Mouse (Mus musculus) neural tube, embryonic 14.5 days (tissue): ENCODE results near the gene Smim5. TPM values are rescaled to one million over a fixed set of nuclear protein-coding genes. Genes with fewer than 3 reads are reported as not detected.

Experiments used
- ATAC-seq: fragments of 200-750 bp; cut with Nextera tagmentation; 2 replicates; pipeline ENCODE4 v1.8.0; 2017; ENCODE audit warnings: low read depth, mild to moderate bottlenecking, moderate TSS enrichment, moderate library complexity
- H3K27ac ChIP-seq: fragments of 300-500 bp; sonication (generic); 2 replicates; pipeline ENCODE4 v1.5.1; 2014; ENCODE audit warnings: low read depth, mild to moderate bottlenecking, control low read depth, low read length, moderate library complexity, mixed read lengths
- H3K27me3 ChIP-seq: fragments of 300-500 bp; sonication (generic); 2 replicates; pipeline ENCODE4 v1.6.1; 2014; ENCODE audit warnings: low read length; ENCODE audit not compliant: control insufficient read depth, insufficient read depth
- H3K36me3 ChIP-seq: fragments of 300-500 bp; sonication (generic); 2 replicates; pipeline ENCODE4 v1.6.1; 2014; ENCODE audit warnings: low read length, mixed read lengths; ENCODE audit not compliant: control insufficient read depth, insufficient read depth
- H3K4me1 ChIP-seq: fragments of 300-500 bp; sonication (generic); 2 replicates; pipeline ENCODE4 v1.6.1; 2014; ENCODE audit warnings: low read length; ENCODE audit not compliant: control insufficient read depth, insufficient read depth
- H3K4me2 ChIP-seq: fragments of 300-500 bp; sonication (generic); 2 replicates; pipeline ENCODE4 v1.6.1; 2014; ENCODE audit warnings: mild to moderate bottlenecking, low read depth, low read length, control low read depth
- H3K4me3 ChIP-seq: fragments of 300-500 bp; sonication (generic); 2 replicates; pipeline ENCODE4 v1.5.1; 2014; ENCODE audit warnings: low read depth, low read length, control low read depth, mixed read lengths
- H3K9ac ChIP-seq: fragments of 300-500 bp; sonication (generic); replicated peaks from 2 replicates; pipeline ENCODE4 v1.6.1; 2014; ENCODE audit warnings: low read depth, mild to moderate bottlenecking, control low read depth, low read length, mixed read lengths
- H3K9me3 ChIP-seq: fragments of 300-500 bp; sonication (generic); 2 replicates; pipeline ENCODE4 v1.6.1; 2016; ENCODE audit warnings: low read length; ENCODE audit not compliant: control insufficient read depth
- WGBS: fragments of 180-500 bp; shearing (Covaris S2); extraction: QIAGEN DNeasy Blood & Tissue Kit; methylation state at CpG from one replicate; pipeline ENCODE4 v1.1.7; 2014; 5-methylcytosine and 5-hydroxymethylcytosine counted together
- polyA plus RNA-seq: library from polyadenylated mRNA; unstranded; fragments of >200 nt; fragmentation: Nextera tagmentation; extraction: Ambion mirVana; gene quantifications from 2 replicates; pipeline ENCODE4 v1.2.1, GENCODE M21; 2014

The Smim5 gene
- polyA plus RNA-seq, 1 experiment from 2014 or later = 1.8 TPM

DNA sequence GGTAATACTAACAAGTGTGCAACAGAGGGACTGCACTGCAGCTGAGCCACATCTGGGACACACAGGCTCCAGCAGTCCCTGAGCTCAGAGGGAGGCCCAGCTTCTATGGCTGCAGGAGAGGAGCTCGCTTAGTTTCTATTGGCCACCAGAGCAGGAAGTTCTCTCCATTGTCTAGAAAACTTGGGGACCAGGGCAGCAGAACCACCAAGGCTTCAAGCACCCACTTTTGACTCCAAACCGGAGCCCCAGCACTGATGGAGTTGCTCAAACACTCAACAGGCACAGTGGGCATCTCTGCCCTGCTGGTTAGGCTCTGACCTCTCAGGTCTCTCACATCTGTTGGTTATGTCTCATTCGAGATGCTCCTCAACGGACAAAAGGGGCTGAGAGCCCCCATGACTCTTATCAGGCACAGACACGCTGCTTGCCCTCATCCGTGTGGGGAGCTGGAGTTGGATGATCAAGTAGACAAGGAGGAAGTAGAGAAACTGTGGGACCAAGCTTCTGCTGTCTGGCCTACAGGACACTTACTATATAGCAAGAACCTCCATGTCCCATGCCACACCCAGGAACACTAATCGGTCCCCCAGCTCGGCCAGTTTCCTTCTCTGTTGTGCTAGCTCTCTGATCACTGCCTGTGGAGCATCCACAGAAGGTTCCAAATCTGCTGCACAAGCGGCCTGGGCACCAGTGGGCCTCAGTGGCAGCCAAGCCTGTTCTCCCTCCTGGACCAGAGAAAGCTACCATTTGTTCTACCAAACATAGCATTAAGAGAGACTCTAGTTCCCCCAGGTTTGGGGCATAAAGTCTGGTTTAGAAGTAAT is 1.8 kb downstream of the Smim5 start:
- Histone ChIP-seq H3K9me3 (no peaks in the 10 kb centered on the region), H3K9ac (no peak overlapping the region), H3K4me3 (no peak overlapping the region), H3K4me2 (no peak overlapping the region), H3K27me3 (no peaks in the 10 kb centered on the region), H3K27ac (no peak overlapping the region), H3K4me1 (0 out of 2 replicates have a peak, but pooled peaks cover 2% of the 10 kb centered on the region), H3K36me3 (no peaks in the 10 kb centered on the region)
- no peak for ATAC-seq
- 82% methylated on average over 9 of the region's 9 CpGs for WGBS

DNA sequence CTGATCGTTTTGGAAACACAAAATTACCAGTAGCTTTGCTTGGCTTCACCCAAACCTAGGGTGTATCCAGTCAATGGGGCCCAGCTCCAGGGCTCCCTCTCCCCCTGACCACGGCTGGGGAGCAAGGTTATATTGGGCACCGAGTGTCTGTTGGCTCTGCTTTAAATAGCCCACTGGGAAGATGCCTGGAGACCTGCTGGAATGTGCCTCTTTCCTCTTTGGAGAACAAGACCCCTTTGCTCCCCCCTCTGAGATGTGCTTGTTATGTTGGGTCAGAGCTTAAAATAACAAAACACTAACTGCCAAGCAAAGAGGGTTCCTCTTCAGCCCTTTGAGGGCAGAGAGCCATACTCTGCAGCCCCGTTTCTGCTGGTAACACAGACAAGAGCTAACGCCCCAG is 2.4 kb downstream of the Smim5 start:
- H3K4me3 ChIP-seq = no peak overlapping the region
- H3K9me3 ChIP-seq = no peaks in the 10 kb centered on the region
- 0 out of 2 replicates have a peak, but pooled peaks cover 2% of the 10 kb centered on the region for H3K4me1 ChIP-seq
- no peaks in the 10 kb centered on the region for H3K27me3 ChIP-seq
- no peak overlapping the region for H3K9ac ChIP-seq
- ATAC-seq = no peak
- no peak overlapping the region for H3K4me2 ChIP-seq
- 80% methylated on average over 5 of the region's 5 CpGs for WGBS
- no peaks in the 10 kb centered on the region for H3K36me3 ChIP-seq
- H3K27ac ChIP-seq = no peak overlapping the region

DNA sequence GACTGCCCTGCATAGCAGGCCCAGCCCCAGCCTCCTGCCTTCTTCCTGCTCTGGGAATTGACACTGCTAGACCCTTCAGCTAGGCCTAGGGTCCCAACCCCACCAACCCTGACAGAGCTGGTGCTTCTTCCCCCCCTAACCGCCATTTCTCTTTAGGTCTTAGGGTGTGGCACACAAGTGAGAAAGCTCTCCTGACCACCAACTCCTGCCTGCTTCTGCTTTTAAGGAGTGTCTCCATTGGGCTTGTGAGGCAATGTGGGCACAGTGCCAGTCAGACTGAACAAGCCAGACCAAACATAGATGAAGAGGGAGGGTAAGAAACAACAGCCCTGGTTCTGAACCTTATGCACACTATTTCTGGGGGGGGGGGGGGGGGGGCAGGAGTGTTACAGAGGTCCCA is 3.1 kb downstream of the Smim5 start:
- no peaks in the 10 kb centered on the region for H3K36me3 ChIP-seq
- WGBS = 94% methylated on average over 1 of the region's 1 CpGs

DNA sequence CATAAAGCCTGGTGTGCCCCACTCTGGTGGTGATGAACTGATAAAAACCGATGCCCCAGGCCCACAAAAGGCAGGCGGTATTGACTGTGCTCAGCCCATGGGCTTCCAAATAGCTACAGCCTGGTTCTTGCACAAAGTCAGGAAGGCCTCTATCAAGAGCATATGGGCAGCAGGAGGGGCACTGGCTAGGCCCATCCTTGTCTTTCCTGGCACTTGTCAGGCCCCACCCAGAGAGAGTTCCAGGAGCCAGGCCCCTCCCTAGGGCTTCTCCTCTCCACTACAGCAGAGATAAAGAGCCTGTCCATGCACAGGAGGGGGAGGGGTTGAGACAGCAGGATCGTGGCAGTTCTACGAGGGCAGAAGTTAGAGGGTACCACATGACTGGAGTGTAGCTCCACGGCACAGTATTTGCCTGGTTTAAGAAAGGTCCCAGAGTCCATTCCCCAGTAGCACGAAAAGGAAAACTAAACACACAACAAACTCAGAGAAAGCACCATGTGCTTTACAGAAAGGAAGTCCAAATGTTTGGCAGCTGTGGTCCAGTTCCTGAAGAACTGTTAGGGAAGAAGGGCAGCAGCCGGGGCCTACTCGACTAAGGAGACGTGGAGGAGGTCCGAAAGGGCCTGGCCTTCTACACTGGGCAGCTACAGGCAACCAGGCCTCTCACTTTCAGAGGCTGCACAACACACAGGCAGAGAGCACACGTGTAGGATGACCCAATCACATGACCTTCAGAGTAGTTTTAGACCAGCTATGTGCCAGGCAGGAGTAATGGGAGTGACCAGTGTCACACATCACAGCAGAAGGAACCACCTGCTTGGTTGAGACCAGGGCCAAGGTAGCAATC is 3.8 kb downstream of the Smim5 start:
- no peak overlapping the region for H3K4me3 ChIP-seq
- no peaks in the 10 kb centered on the region for H3K27me3 ChIP-seq
- H3K27ac ChIP-seq = no peak overlapping the region
- no peak overlapping the region for H3K4me2 ChIP-seq
- H3K36me3 ChIP-seq = no peaks in the 10 kb centered on the region
- no peak for ATAC-seq
- no peaks in the 10 kb centered on the region for H3K9me3 ChIP-seq
- no peak overlapping the region for H3K9ac ChIP-seq
- WGBS = 81% methylated on average over 11 of the region's 11 CpGs
- H3K4me1 ChIP-seq = 0 out of 2 replicates have a peak, but pooled peaks cover 2% of the 10 kb centered on the region

More for the DNA sequence above, 3.1 kb downstream of the Smim5 start:
- Histone ChIP-seq H3K27me3 (no peaks in the 10 kb centered on the region), H3K9ac (no peak overlapping the region), H3K4me2 (no peak overlapping the region), H3K4me3 (no peak overlapping the region), H3K9me3 (no peaks in the 10 kb centered on the region), H3K4me1 (0 out of 2 replicates have a peak, but pooled peaks cover 2% of the 10 kb centered on the region), H3K27ac (no peak overlapping the region)
- ATAC-seq = no peak

DNA sequence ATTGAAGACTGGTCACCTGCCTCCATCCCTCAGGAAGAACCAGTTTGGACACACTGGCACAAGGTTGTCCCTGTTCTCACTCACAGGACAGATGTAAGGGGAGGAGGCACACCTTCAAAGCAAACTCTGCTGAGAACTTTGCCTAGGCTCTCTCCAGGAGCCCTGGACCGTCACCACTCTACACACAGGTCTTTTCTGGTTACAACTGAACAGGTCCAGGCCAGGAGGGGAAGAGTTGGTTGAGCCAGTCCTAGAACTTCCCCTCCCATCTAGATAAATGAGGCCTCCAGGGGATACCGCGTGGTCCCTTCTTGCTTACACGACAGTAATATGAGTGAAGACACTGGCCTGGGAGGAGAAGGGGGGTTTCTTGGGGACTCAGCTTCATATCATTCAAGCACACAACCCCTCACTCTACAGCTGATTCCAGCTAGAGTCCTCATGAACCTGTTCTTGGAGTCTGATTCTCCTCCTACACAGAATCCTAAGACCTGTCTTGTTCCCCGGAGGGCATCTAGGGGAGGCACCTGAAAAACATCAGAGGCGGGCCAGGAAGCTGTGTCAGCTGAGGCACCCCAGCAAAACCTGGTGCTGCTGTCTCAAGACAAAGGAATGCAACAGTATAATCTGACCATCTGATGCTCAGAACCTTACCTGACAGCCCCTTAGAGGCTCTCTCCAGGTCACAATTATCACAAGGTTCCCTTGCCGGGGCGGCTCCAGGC is 4.6 kb downstream of the Smim5 start:
- ATAC-seq = no peak
- Histone ChIP-seq H3K27ac (no peak overlapping the region), H3K9me3 (no peaks in the 10 kb centered on the region), H3K4me3 (no peak overlapping the region), H3K4me2 (no peak overlapping the region), H3K9ac (no peak overlapping the region), H3K4me1 (0 out of 2 replicates have a peak, but pooled peaks cover 2% of the 10 kb centered on the region), H3K36me3 (no peaks in the 10 kb centered on the region), H3K27me3 (no peaks in the 10 kb centered on the region)
- WGBS = 89% methylated on average over 8 of the region's 8 CpGs

DNA sequence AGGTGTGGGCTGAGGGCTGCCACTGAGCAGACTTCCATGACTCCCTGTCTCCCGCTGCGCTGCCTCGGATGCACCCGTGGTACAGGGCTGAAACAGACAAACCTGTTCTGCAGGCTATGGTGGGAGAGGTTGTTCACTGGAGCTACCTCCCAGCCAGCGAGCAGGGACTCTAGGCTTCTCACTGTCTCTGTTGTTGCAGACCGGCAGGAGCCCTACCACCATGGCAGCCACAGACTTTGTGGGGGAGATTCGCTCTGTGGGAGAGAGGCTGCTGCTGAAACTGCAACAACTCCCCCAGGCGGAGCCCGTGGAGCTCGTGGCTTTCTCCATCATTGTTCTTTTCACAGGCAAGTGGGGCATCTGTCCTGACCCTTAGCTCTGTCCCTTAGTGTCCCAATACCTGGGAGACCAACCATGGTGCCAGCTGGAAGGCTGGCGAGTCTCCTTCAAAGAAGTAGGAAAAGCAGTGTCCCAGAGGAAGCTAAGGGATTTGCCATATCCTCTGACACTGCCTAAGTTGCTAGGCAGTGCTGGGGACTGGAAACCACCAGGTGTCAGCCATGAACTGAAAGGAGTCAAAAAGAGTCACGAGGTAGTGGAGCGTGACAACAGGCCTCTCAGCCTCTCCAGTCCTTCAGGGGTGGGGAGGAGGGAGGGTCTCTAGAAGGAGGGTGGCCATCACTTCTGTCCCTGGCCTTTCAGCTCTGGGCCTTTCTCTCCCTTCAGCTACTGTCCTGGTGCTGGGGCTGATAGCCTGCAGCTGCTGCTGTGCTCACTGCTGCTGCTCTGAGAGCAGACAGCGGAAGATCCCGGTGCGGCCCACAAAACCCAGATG is 5.4 kb downstream of the Smim5 start:
- WGBS = 70% methylated on average over 16 of the region's 16 CpGs
- H3K4me1 ChIP-seq = 0 out of 2 replicates have a peak, but pooled peaks cover under 1% of the 10 kb centered on the region
- H3K27ac ChIP-seq = no peak overlapping the region
- no peak overlapping the region for H3K4me3 ChIP-seq
- ATAC-seq = no peak
- no peaks in the 10 kb centered on the region for H3K9me3 ChIP-seq
- H3K27me3 ChIP-seq = no peaks in the 10 kb centered on the region
- no peak overlapping the region; the same call in 1 of the 2 replicates for H3K9ac ChIP-seq
- H3K4me2 ChIP-seq = no peak overlapping the region
- no peaks in the 10 kb centered on the region for H3K36me3 ChIP-seq

DNA sequence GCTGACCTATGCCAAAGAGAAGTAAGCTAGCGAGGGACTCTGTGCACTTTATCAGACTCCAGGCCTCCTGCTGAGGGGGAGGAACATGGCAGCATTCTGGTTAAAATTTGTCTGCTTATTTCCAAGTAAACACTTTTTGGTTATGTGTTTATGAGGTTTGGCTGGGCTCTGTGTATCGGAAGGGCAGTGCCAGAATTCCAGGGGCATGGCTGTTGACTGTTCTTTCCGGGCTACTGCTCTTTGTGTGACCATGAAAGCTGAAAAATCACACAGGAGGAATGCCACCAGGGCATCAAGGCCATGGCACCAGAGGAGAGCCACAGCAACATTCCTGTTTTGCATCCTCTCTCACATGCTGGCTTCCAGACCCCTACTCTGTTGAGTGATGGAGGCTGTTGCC is 6.3 kb downstream of the Smim5 start:
- no peak overlapping the region for H3K27ac ChIP-seq
- no peak overlapping the region for H3K4me3 ChIP-seq
- no peak overlapping the region for H3K4me2 ChIP-seq
- no peak for ATAC-seq
- H3K4me1 ChIP-seq = no peaks in the 10 kb centered on the region
- H3K9me3 ChIP-seq = no peaks in the 10 kb centered on the region
- H3K27me3 ChIP-seq = no peaks in the 10 kb centered on the region
- H3K9ac ChIP-seq = no peak overlapping the region
- H3K36me3 ChIP-seq = no peaks in the 10 kb centered on the region
- WGBS = 85% methylated on average over 3 of the region's 3 CpGs

DNA sequence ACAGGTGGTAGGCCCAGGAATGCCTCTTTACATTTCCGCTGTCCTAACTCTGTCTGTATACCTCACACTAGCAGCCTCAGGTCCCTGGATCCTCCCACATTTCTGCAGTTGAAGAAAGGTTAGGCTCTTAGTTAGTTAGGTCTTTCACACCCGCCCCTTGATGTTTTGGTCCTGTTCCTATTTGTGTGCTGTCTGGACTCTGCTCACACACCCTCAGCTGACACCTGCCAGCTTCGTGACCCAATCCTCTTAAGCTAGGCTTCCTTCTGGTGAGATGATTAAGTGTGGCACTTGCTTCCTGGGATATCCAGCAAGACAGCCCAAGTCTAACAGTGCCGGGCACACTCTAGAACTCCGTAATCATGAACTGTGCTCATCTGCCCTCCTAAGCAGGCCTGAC is 6.8 kb downstream of the Smim5 start:
- Histone ChIP-seq H3K9ac (no peak overlapping the region), H3K27ac (no peak overlapping the region), H3K27me3 (no peaks in the 10 kb centered on the region), H3K9me3 (no peaks in the 10 kb centered on the region), H3K4me1 (no peaks in the 10 kb centered on the region), H3K36me3 (no peaks in the 10 kb centered on the region), H3K4me3 (no peak overlapping the region), H3K4me2 (no peak overlapping the region)
- no peak for ATAC-seq
- WGBS = 95% methylated on average over 5 of the region's 5 CpGs
